Mouse (Mus musculus) megakaryocyte, embryonic 14.5 days (primary cell): Measurements from ENCODE around the gene Dscam.

ENCODE experiments used
- FLI1 ChIP-seq: IDR thresholded peaks from 2 replicates; pipeline ENCODE4 v1.6.1; 2012; ENCODE audit warnings: low read length, inconsistent platforms, mixed read lengths
- GATA1 ChIP-seq: IDR thresholded peaks from 3 replicates; pipeline ENCODE4 v1.6.1; 2012; ENCODE audit warnings: mixed read lengths, low read length, inconsistent platforms, borderline replicate concordance

DNA sequence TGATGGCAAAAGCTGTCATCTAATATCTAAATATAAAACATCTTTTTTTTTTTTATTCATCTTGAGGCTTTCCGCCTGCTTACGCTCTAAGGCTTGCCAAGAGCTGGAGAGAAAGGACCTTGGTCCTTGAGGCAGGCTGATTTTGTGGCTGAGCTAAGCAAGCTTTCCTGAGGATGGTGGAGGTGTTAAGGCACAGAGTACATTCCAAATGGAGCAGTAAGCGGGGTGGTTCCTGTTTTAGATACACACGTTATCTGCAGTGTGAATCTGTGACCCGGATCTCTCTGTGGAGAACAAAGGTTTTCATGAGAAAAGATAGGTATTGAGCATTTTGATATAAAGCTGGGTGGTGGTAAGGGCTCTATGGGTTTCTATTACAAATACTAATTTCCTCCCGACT lies 479.0 kb downstream of the Dscam start:
- no peak for TF ChIP-seq GATA1
- no peak for TF ChIP-seq FLI1
